Mouse (Mus musculus) liver, embryonic 14.5 days (tissue): ENCODE measurements around the gene C8g. TPM values are rescaled to one million over a fixed set of nuclear protein-coding genes. Genes with fewer than 3 reads are reported as not detected.

Source experiments
- ATAC-seq: fragments of 200-750 bp; cut with Nextera tagmentation; 2 replicates; pipeline ENCODE4 v1.8.0; 2017; ENCODE audit warnings: moderate number of reproducible peaks, mild to moderate bottlenecking, moderate library complexity; ENCODE audit not compliant: insufficient read depth
- DNase-seq, 3 experiments: peaks; one replicate each; pipeline ENCODE4 v3.0.0-alpha.2; 2012 to 2013; ENCODE audit warnings: low read depth in 3 of 3, low spot score in 3 of 3
- H3K27ac ChIP-seq: fragments of 300-500 bp; sonication (generic); 2 replicates; pipeline ENCODE4 v1.5.1; 2014; ENCODE audit warnings: moderate library complexity, mild to moderate bottlenecking, control low read depth, inconsistent platforms
- H3K27me3 ChIP-seq: fragments of 300-500 bp; sonication (generic); 2 replicates; pipeline ENCODE4 v1.6.1; 2014; ENCODE audit warnings: mild to moderate bottlenecking, low read length, moderate library complexity; ENCODE audit not compliant: control insufficient read depth, insufficient read depth
- H3K36me3 ChIP-seq: fragments of 300-500 bp; sonication (generic); replicated peaks from 2 replicates; pipeline ENCODE4 v1.6.1; 2014; ENCODE audit warnings: low read depth; ENCODE audit not compliant: control insufficient read depth, insufficient read depth
- H3K4me1 ChIP-seq, 2 experiments: fragments of 200-500 bp in 1 of 2; fragments of 300-500 bp in 1 of 2; sonication (generic) in 1 of 2; replicated peaks; 2 replicates each; pipeline ENCODE4 v1.6.1; 2012 to 2014; ENCODE audit warnings: antibody characterized with exemption in 1 of 2, inconsistent platforms in 1 of 2, low read length in 1 of 2; ENCODE audit not compliant: control insufficient read depth in 2 of 2, insufficient read depth in 2 of 2
- H3K4me2 ChIP-seq: fragments of 300-500 bp; sonication (generic); 2 replicates; pipeline ENCODE4 v1.6.1; 2014; ENCODE audit warnings: low read depth, mild to moderate bottlenecking, control low read depth, moderate library complexity
- H3K4me3 ChIP-seq, 2 experiments: fragments of 200-500 bp in 1 of 2; fragments of 300-500 bp in 1 of 2; sonication (generic) in 1 of 2; 2 replicates each; pipeline ENCODE4 v1.5.1; 2012 to 2014; ENCODE audit warnings: low read depth in 2 of 2, low read length in 2 of 2, mild to moderate bottlenecking in 2 of 2, control low read depth in 1 of 2, inconsistent platforms in 1 of 2, moderate library complexity in 1 of 2; ENCODE audit not compliant: insufficient read depth in 1 of 2
- H3K9ac ChIP-seq: fragments of 300-500 bp; sonication (generic); replicated peaks from 2 replicates; pipeline ENCODE4 v1.6.1; 2014; ENCODE audit warnings: mild to moderate bottlenecking, control low read depth, moderate library complexity
- H3K9me3 ChIP-seq: fragments of 300-500 bp; sonication (generic); 2 replicates; pipeline ENCODE4 v1.6.1; 2016; ENCODE audit warnings: low read length, mixed read lengths; ENCODE audit not compliant: control insufficient read depth
- CTCF ChIP-seq: IDR thresholded peaks from 2 replicates; pipeline ENCODE4 v1.5.1; 2016; ENCODE audit warnings: antibody characterized with exemption, low read depth, control low read depth
- EP300 ChIP-seq: IDR thresholded peaks from 2 replicates; pipeline ENCODE4 v1.6.1; 2016; ENCODE audit warnings: antibody characterized with exemption, low read depth
- WGBS: fragments of 180-500 bp; shearing (Covaris S2); extraction: QIAGEN DNeasy Blood & Tissue Kit; methylation state at CpG from one replicate; pipeline ENCODE4 v1.1.7; 2014; ENCODE audit not compliant: insufficient replicate concordance; 5-methylcytosine and 5-hydroxymethylcytosine counted together
- polyA plus RNA-seq, 2 experiments: library from polyadenylated mRNA; depleted of rRNA in 1 of 2; stranded (reverse) in 1 of 2; unstranded in 1 of 2; fragments of >200 nt; fragmentation: Nextera tagmentation in 1 of 2; extraction: Ambion mirVana in 1 of 2; gene quantifications; 2 replicates each; pipeline versions ENCODE4 v1.2.1 to v1.2.3; 2012 to 2014

Gene C8g
- polyA plus RNA-seq, 2 experiments: 26.7 to 57.9 TPM

- TF ChIP-seq EP300 (no peak), CTCF (no peak)
- H3K36me3 ChIP-seq: peaks cover 3% of the 10 kb centered on the region; the same call in 1 of the 2 replicates
- DNase-seq (no peak), ATAC-seq (no peak)
- WGBS: 84% methylated on average over 4 of the region's 4 CpGs
- no peak overlapping the region for H3K4me3 ChIP-seq
- no peaks in the 10 kb centered on the region for H3K9me3 ChIP-seq
- H3K9ac ChIP-seq: no peak overlapping the region
- no peak overlapping the region for H3K4me2 ChIP-seq
- no peaks in the 10 kb centered on the region for H3K27me3 ChIP-seq
- peaks cover 22 to 27% of the 10 kb centered on the region in 2 experiments for H3K4me1 ChIP-seq
- H3K27ac ChIP-seq: no peak overlapping the region
Observed at GRCm38 (mm10) chr2:25505860-25506259, 4.3 kb upstream of the C8g start.

GRCm38 (mm10) chr2:25505000-25505399 is 3.5 kb upstream of the C8g start:
- H3K27ac ChIP-seq: no peak overlapping the region
- no peaks in the 10 kb centered on the region for H3K9me3 ChIP-seq
- no peak overlapping the region for H3K9ac ChIP-seq
- H3K4me2 ChIP-seq: no peak overlapping the region
- 57% methylated on average over 1 of the region's 1 CpGs for WGBS
- H3K4me3 ChIP-seq: no peak overlapping the region
- no peak for ATAC-seq
- peaks cover 3% of the 10 kb centered on the region; the same call in 1 of the 2 replicates for H3K36me3 ChIP-seq
- no peaks in the 10 kb centered on the region for H3K27me3 ChIP-seq
- H3K4me1 ChIP-seq: peaks cover 24 to 31% of the 10 kb centered on the region in 2 experiments
- no peak for DNase-seq
- TF ChIP-seq CTCF (no peak), EP300 (no peak)

- Histone ChIP-seq H3K9ac (no peak overlapping the region), H3K27ac (no peak overlapping the region), H3K9me3 (no peaks in the 10 kb centered on the region), H3K36me3 (peaks cover 3% of the 10 kb centered on the region; the same call in 1 of the 2 replicates), H3K4me1 (peaks cover 25 to 33% of the 10 kb centered on the region in 2 experiments), H3K27me3 (no peaks in the 10 kb centered on the region), H3K4me3 (no peak overlapping the region), H3K4me2 (no peak overlapping the region)
- no peak for TF ChIP-seq CTCF
- TF ChIP-seq EP300: no peak
- WGBS: 50% methylated on average over 19 of the region's 19 CpGs
- DNase-seq (no peak), ATAC-seq (no peak)
Observed at GRCm38 (mm10) chr2:25504538-25504937, 3.0 kb upstream of the C8g start.

- Histone ChIP-seq H3K4me1 (peaks cover 25 to 37% of the 10 kb centered on the region in 2 experiments), H3K9ac (peak overlapping the region; percentile 48), H3K36me3 (peaks cover 3% of the 10 kb centered on the region; the same call in 1 of the 2 replicates), H3K27ac (peak overlapping the region; percentile 80), H3K9me3 (no peaks in the 10 kb centered on the region), H3K27me3 (no peaks in the 10 kb centered on the region), H3K4me3 (peak overlapping the region in 1 of 2 experiments; percentile 10; a peak in 1 of 4 replicates), H3K4me2 (peak overlapping the region; percentile 97)
- peak; percentile 77 for ATAC-seq
- no peak for TF ChIP-seq CTCF
- TF ChIP-seq EP300: peak; percentile 59
- WGBS: 43% methylated on average over 3 of the region's 3 CpGs
- peak; percentile 67 to 73 (median 69) for DNase-seq
Observed at GRCm38 (mm10) chr2:25502726-25503125, 1.2 kb upstream of the C8g start.

- H3K4me1 ChIP-seq: peaks cover 25 to 37% of the 10 kb centered on the region in 2 experiments
Observed at GRCm38 (mm10) chr2:25500576-25501405, 728 bp downstream of the C8g start, which contains the start of gene Fbxw5. Gene Fbxw5, plus strand, starts transcription at chr2:25500750.

More at GRCm38 (mm10) chr2:25500576-25501405, 728 bp downstream of the C8g start, which contains the start of gene Fbxw5:
- DNase-seq: peak; percentile 85 to 87 (median 87)
- peak within 1 kb of the TSS; percentile 80 for H3K27ac ChIP-seq
- ATAC-seq: peak; percentile 80
- no peak for TF ChIP-seq EP300
- no peak for TF ChIP-seq CTCF
- under 1% methylated on average over 42 of the region's 44 CpGs for WGBS
- H3K9ac ChIP-seq: peak within 1 kb of the TSS; percentile 95
- H3K27me3 ChIP-seq: no peaks in the 10 kb centered on the region
- peaks cover 3% of the 10 kb centered on the region; the same call in 1 of the 2 replicates for H3K36me3 ChIP-seq
- H3K9me3 ChIP-seq: no peaks in the 10 kb centered on the region
- H3K4me3 ChIP-seq: peak within 1 kb of the TSS; percentile 90 to 94
- H3K4me2 ChIP-seq: peak within 1 kb of the TSS; percentile 97
